Mouse (Mus musculus) erythroblast, embryonic 14.5 days (primary cell): ENCODE data around the gene Spred1.

Experiments
- GATA1 ChIP-seq: IDR thresholded peaks from 2 replicates; pipeline ENCODE4 v1.6.1; 2012; ENCODE audit warnings: low read length, inconsistent platforms, mixed read lengths
- TAL1 ChIP-seq: IDR thresholded peaks from 3 replicates; pipeline ENCODE4 v1.6.1; 2012; ENCODE audit warnings: low read length, inconsistent platforms, mixed read lengths

DNA sequence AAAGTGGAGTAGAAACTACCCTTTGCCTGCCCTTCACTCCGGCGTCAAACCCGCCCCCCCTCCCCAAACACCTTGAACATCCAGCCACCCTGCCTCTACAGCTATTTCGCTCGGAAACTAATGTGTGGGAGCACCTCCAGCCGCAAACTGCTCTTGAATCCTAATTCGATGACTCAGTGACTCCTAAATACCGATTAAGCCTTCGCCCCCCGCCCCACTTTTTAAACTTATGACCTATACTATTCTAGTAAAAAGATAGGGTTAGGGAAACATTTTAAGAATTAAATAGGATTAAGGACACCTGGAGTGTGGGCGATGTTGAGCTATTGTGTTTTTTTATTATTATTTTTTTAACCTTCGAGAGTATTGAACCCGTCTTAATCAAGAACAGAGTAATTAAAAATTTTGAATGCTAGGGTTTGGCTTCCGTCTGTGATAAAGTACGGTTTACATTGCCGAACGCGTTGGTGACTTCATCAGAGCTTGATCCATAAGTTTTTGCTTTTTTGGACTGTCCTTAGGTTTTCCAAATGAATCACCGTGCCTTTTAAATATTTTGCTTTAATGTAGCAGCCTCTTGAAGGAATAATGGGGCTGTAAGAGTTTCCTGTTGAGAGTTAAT lies 921 bp downstream of the Spred1 start:
- TF ChIP-seq GATA1: no peak
- TF ChIP-seq TAL1: no peak
